Mouse (Mus musculus): ENCODE measurements around the gene Clybl. TPM values are rescaled to one million over a fixed set of nuclear protein-coding genes. Genes with fewer than 3 reads are reported as not detected.

The Clybl gene
- 38.1 and 40.6 TPM in 2 replicates for polyA plus RNA-seq (2012; rRNA removed)

- WGBS = 5% methylated on average over 45 of the region's 45 CpGs
- 0 out of 2 replicates have a peak within 1 kb of the TSS, but pooled peaks have one; percentile 8 for H3K27ac ChIP-seq (ENCODE audit: insufficient read depth, low read length)
Observed at GRCm38 (mm10) chr14:122181078-122181814, at the start of gene Clybl. Gene Clybl, plus strand, starts transcription at chr14:122181704.

GRCm38 (mm10) chr14:122136368-122136928, 45.1 kb upstream of the Clybl start:
- H3K4me1 ChIP-seq (ENCODE audit: control insufficient read depth, insufficient read depth, low read length) = no peaks in the 10 kb centered on the region
- H3K27me3 ChIP-seq (ENCODE audit: control insufficient read depth, insufficient read depth, low read length) = no peaks in the 10 kb centered on the region
- WGBS = 90% methylated on average over 3 of the region's 3 CpGs
- no peak for TF ChIP-seq POLR2A (IDR thresholded peaks at IDR 0.05; ENCODE audit: borderline replicate concordance, insufficient read depth, low read length)
- no peak for TF ChIP-seq CTCF (IDR thresholded peaks at IDR 0.05; ENCODE audit: borderline replicate concordance, insufficient read depth, low read depth, low read length)
- no peak overlapping the region for H3K27ac ChIP-seq (ENCODE audit: insufficient read depth, low read length)
- H3K4me3 ChIP-seq (replicated peaks; ENCODE audit: insufficient read depth, low read depth, low read length) = no peak overlapping the region
- DNase-seq = no peak

More at GRCm38 (mm10) chr14:122181078-122181814, at the start of gene Clybl:
- H3K4me3 ChIP-seq (replicated peaks; ENCODE audit: insufficient read depth, low read depth, low read length) = peak within 1 kb of the TSS; percentile 65
- no peaks in the 10 kb centered on the region for H3K27me3 ChIP-seq (ENCODE audit: control insufficient read depth, insufficient read depth, low read length)
- TF ChIP-seq POLR2A (IDR thresholded peaks at IDR 0.05; ENCODE audit: borderline replicate concordance, insufficient read depth, low read length) (peak; percentile 77), CTCF (IDR thresholded peaks at IDR 0.05; ENCODE audit: borderline replicate concordance, insufficient read depth, low read depth, low read length) (no peak)
- DNase-seq = peak; percentile 95 to 96
- H3K4me1 ChIP-seq (ENCODE audit: control insufficient read depth, insufficient read depth, low read length) = no peaks in the 10 kb centered on the region; the same call in 1 of the 2 replicates

- H3K4me3 ChIP-seq (replicated peaks; ENCODE audit: insufficient read depth, low read depth, low read length) = no peak overlapping the region
- DNase-seq = no peak
- no peak overlapping the region for H3K27ac ChIP-seq (ENCODE audit: insufficient read depth, low read length)
- H3K27me3 ChIP-seq (ENCODE audit: control insufficient read depth, insufficient read depth, low read length) = no peaks in the 10 kb centered on the region
- no peak for TF ChIP-seq CTCF (IDR thresholded peaks at IDR 0.05; ENCODE audit: borderline replicate concordance, insufficient read depth, low read depth, low read length)
- TF ChIP-seq POLR2A (IDR thresholded peaks at IDR 0.05; ENCODE audit: borderline replicate concordance, insufficient read depth, low read length) = no peak
- H3K4me1 ChIP-seq (ENCODE audit: control insufficient read depth, insufficient read depth, low read length) = no peaks in the 10 kb centered on the region
- 92% methylated on average over 7 of the region's 7 CpGs for WGBS
Observed at GRCm38 (mm10) chr14:122137234-122137633, 44.3 kb upstream of the Clybl start.

- Histone ChIP-seq H3K27ac (ENCODE audit: insufficient read depth, low read length) (no peak overlapping the region), H3K4me3 (replicated peaks; ENCODE audit: insufficient read depth, low read depth, low read length) (no peak overlapping the region), H3K4me1 (ENCODE audit: control insufficient read depth, insufficient read depth, low read length) (no peaks in the 10 kb centered on the region), H3K27me3 (ENCODE audit: control insufficient read depth, insufficient read depth, low read length) (no peaks in the 10 kb centered on the region)
- DNase-seq = no peak
- TF ChIP-seq POLR2A (IDR thresholded peaks at IDR 0.05; ENCODE audit: borderline replicate concordance, insufficient read depth, low read length) = no peak
- WGBS = 74% methylated on average over 1 of the region's 1 CpGs
Observed at GRCm38 (mm10) chr14:122140126-122140525, 41.4 kb upstream of the Clybl start.

- TF ChIP-seq POLR2A (IDR thresholded peaks at IDR 0.05; ENCODE audit: borderline replicate concordance, insufficient read depth, low read length) (no peak), CTCF (IDR thresholded peaks at IDR 0.05; ENCODE audit: borderline replicate concordance, insufficient read depth, low read depth, low read length) (no peak)
- H3K27me3 ChIP-seq (ENCODE audit: control insufficient read depth, insufficient read depth, low read length) = no peaks in the 10 kb centered on the region
- no peak overlapping the region for H3K27ac ChIP-seq (ENCODE audit: insufficient read depth, low read length)
- H3K4me3 ChIP-seq (replicated peaks; ENCODE audit: insufficient read depth, low read depth, low read length) = no peak overlapping the region
- 93% methylated on average over 4 of the region's 4 CpGs for WGBS
- no peak for DNase-seq
- no peaks in the 10 kb centered on the region for H3K4me1 ChIP-seq (ENCODE audit: control insufficient read depth, insufficient read depth, low read length)
Observed at GRCm38 (mm10) chr14:122143585-122144269, 37.8 kb upstream of the Clybl start.

DNA sequence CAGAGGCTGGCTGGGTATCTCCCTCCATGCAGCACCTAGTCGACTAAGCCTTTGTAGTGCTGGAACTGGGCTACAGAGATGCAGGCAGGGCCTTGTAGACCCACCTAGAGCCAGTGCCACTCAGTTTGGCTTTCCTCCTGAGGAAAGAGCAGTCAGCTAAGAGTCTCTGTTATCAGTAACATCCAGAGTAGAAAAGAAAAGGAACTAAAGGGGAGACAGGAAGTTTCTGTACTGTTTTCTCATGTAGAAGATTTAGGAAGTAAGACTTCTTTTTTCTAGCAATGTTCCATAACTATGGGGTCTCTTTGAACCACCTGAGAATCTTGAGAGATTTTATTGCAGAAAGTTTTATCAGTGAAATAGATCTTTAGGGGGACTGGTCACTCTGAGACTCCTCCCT, 36.1 kb upstream of the Clybl start:
- 73% methylated on average over 1 of the region's 1 CpGs for WGBS
- TF ChIP-seq POLR2A (IDR thresholded peaks at IDR 0.05; ENCODE audit: borderline replicate concordance, insufficient read depth, low read length) (no peak), CTCF (IDR thresholded peaks at IDR 0.05; ENCODE audit: borderline replicate concordance, insufficient read depth, low read depth, low read length) (no peak)
- Histone ChIP-seq H3K4me3 (replicated peaks; ENCODE audit: insufficient read depth, low read depth, low read length) (no peak overlapping the region), H3K27ac (ENCODE audit: insufficient read depth, low read length) (no peak overlapping the region), H3K4me1 (ENCODE audit: control insufficient read depth, insufficient read depth, low read length) (no peaks in the 10 kb centered on the region), H3K27me3 (ENCODE audit: control insufficient read depth, insufficient read depth, low read length) (no peaks in the 10 kb centered on the region)
- no peak for DNase-seq

GRCm38 (mm10) chr14:122150616-122151015, 30.9 kb upstream of the Clybl start:
- no peak overlapping the region for H3K27ac ChIP-seq (ENCODE audit: insufficient read depth, low read length)
- no peaks in the 10 kb centered on the region for H3K4me1 ChIP-seq (ENCODE audit: control insufficient read depth, insufficient read depth, low read length)
- DNase-seq = no peak
- H3K4me3 ChIP-seq (replicated peaks; ENCODE audit: insufficient read depth, low read depth, low read length) = no peak overlapping the region
- WGBS = 31% methylated on average over 5 of the region's 5 CpGs
- no peaks in the 10 kb centered on the region for H3K27me3 ChIP-seq (ENCODE audit: control insufficient read depth, insufficient read depth, low read length)
- TF ChIP-seq POLR2A (IDR thresholded peaks at IDR 0.05; ENCODE audit: borderline replicate concordance, insufficient read depth, low read length) (no peak), CTCF (IDR thresholded peaks at IDR 0.05; ENCODE audit: borderline replicate concordance, insufficient read depth, low read depth, low read length) (no peak)

Data from cerebellum, adult 2 months (tissue).